Mouse (Mus musculus): ENCODE results near the gene Gfod2. TPM values are rescaled to one million over a fixed set of nuclear protein-coding genes. Genes with fewer than 3 reads are reported as not detected.

Gfod2 gene
- total and polyA plus RNA-seq, 2 experiments from 2014 or later: 53.1 to 53.8 TPM

DNA sequence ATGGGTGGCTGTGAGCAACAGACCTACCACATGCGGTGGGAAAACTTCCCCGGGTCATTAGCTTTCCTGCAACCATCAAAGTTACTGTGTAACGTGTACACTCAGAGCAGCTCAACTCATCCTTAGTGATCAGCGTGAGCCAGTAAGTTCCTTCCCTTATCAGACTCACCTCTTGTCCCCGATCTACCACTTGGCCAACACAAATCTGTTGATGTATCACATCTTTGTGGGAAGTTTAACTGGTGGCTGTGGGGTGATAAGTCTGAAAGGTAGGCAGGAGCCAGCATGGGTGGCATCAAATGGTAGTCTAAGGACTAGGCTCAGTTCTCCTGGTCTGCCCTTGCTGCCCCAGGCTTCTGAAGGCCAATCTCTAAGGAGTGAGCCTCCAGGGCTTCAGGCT is 26.3 kb downstream of the Gfod2 start:
- Histone ChIP-seq H3K4me3 (ENCODE audit: low read length) (no peak overlapping the region), H3K27me3 (ENCODE audit: insufficient read depth, low read length) (no peaks in the 10 kb centered on the region), H3K36me3 (ENCODE audit: insufficient read depth, low read length) (peaks cover 10% of the 10 kb centered on the region), H3K4me2 (ENCODE audit: low read depth, low read length) (no peak overlapping the region), H3K9me3 (ENCODE audit: low read length) (no peaks in the 10 kb centered on the region), H3K4me1 (ENCODE audit: insufficient read depth, low read length) (no peaks in the 10 kb centered on the region), H3K27ac (no peak overlapping the region), H3K9ac (replicated peaks; ENCODE audit: low read length) (no peak overlapping the region)
- WGBS: 91% methylated on average over 5 of the region's 5 CpGs
- DNase-seq (ENCODE audit: low spot score) (no peak), ATAC-seq (no peak)
- no peak for TF ChIP-seq CTCF (IDR thresholded peaks at IDR 0.05; ENCODE audit: low read depth)

DNA sequence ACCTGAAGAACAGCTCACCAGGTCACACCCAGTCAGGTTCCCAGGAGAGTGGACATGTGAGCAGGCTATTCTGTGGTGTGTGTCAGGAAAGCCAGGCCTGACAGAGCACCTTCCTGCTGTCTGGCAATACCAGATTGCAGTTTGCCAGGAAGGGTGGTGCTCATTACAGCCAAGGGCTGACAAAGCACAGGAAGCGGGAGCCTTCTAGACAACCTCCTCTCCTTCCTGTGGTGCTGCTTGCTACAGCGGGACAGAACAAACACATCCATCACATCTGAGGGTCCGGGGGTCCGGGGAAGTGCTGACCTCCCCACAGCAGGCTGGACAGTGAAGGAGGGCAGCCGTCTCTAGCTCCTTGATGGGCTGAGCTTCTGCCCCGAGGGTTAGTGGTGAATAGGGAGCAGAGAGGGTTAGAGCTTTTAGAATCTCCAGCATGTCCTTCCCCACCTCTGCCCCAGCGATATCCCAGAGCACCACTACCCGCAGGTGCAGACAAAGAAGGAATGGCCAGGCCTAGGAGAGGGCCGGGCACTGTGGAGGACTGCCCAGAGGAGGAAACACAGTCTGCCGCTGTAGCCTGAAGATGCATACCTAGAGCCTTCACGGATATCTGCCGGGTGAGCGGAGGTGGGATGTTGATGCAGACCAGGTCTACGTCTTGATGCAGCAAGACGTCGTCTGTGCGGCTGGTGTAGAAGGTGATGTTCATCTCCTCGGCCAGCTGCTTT is 30.9 kb downstream of the Gfod2 start:
- Histone ChIP-seq H3K4me3 (ENCODE audit: low read length) (no peak overlapping the region), H3K27ac (no peak overlapping the region), H3K9ac (replicated peaks; ENCODE audit: low read length) (no peak overlapping the region), H3K36me3 (ENCODE audit: insufficient read depth, low read length) (peaks cover 29% of the 10 kb centered on the region), H3K27me3 (ENCODE audit: insufficient read depth, low read length) (no peaks in the 10 kb centered on the region), H3K4me2 (ENCODE audit: low read depth, low read length) (no peak overlapping the region), H3K9me3 (ENCODE audit: low read length) (no peaks in the 10 kb centered on the region), H3K4me1 (ENCODE audit: insufficient read depth, low read length) (no peaks in the 10 kb centered on the region)
- no peak for ATAC-seq
- no peak for DNase-seq (ENCODE audit: low spot score)
- no peak for TF ChIP-seq CTCF (IDR thresholded peaks at IDR 0.05; ENCODE audit: low read depth)
- 85% methylated on average over 18 of the region's 18 CpGs for WGBS

DNA sequence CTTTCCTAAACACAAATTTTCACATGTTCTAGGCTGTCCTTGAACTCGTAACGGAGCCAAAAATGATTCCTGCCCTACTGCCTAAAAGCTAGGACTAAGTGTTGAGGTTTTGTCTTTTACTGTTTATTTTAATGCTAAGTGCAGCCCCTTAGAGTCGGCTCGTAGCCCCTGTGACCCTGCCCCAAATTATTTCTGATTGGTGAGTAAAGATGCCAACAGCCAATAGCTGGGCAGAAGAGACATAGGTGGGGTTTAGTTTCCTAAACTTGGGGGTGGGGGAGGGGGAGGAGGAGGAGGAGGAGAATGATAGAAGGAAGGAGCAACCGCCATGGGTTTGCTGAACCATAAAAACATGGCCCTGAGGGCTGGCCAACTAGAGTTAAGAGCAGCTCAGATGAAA is 32.7 kb downstream of the Gfod2 start:
- WGBS: 85% methylated on average over 5 of the region's 5 CpGs
- Histone ChIP-seq H3K27ac (no peak overlapping the region), H3K4me1 (ENCODE audit: insufficient read depth, low read length) (no peaks in the 10 kb centered on the region), H3K9ac (replicated peaks; ENCODE audit: low read length) (no peak overlapping the region), H3K4me2 (ENCODE audit: low read depth, low read length) (no peak overlapping the region), H3K27me3 (ENCODE audit: insufficient read depth, low read length) (no peaks in the 10 kb centered on the region), H3K4me3 (ENCODE audit: low read length) (no peak overlapping the region), H3K9me3 (ENCODE audit: low read length) (no peaks in the 10 kb centered on the region), H3K36me3 (ENCODE audit: insufficient read depth, low read length) (peaks cover 29% of the 10 kb centered on the region)
- ATAC-seq (no peak), DNase-seq (ENCODE audit: low spot score) (no peak)
- no peak for TF ChIP-seq CTCF (IDR thresholded peaks at IDR 0.05; ENCODE audit: low read depth)

- Histone ChIP-seq H3K36me3 (ENCODE audit: insufficient read depth, low read length) (peaks cover 25% of the 10 kb centered on the region), H3K9ac (replicated peaks; ENCODE audit: low read length) (no peak overlapping the region), H3K9me3 (ENCODE audit: low read length) (no peaks in the 10 kb centered on the region), H3K27me3 (ENCODE audit: insufficient read depth, low read length) (no peaks in the 10 kb centered on the region), H3K27ac (no peak overlapping the region), H3K4me1 (ENCODE audit: insufficient read depth, low read length) (no peaks in the 10 kb centered on the region), H3K4me3 (ENCODE audit: low read length) (no peak overlapping the region), H3K4me2 (ENCODE audit: low read depth, low read length) (no peak overlapping the region)
- ATAC-seq: no peak
- TF ChIP-seq CTCF (IDR thresholded peaks at IDR 0.05; ENCODE audit: low read depth): no peak
- no peak for DNase-seq (ENCODE audit: low spot score)
- WGBS: 85% methylated on average over 9 of the region's 9 CpGs
These were observed 35.6 kb downstream of the Gfod2 start for GRCm38 (mm10) chr8:105722861-105723260.

DNA sequence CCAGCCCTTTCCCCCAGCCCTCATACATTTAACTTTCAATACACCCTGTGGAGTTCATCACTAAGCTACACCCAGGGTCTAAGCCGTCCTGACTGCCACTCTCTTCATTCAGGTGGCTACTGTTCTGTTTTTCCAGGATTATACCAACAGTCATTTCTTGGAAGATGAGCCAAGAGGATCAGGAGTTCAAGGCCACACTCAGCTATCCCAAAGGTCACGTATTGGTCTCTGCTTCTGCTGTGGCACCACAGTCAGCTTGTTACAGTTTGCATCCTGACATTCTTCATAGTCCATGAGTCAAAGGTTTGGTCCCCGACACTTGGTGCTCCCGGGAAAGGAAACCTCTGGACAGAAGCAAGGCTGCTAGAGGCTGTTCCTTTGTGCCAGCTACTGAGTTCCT is 38.8 kb downstream of the Gfod2 start:
- Histone ChIP-seq H3K4me1 (ENCODE audit: insufficient read depth, low read length) (no peaks in the 10 kb centered on the region), H3K27me3 (ENCODE audit: insufficient read depth, low read length) (no peaks in the 10 kb centered on the region), H3K4me3 (ENCODE audit: low read length) (no peak overlapping the region), H3K36me3 (ENCODE audit: insufficient read depth, low read length) (peaks cover 16% of the 10 kb centered on the region; the same call in 1 of the 2 replicates), H3K9ac (replicated peaks; ENCODE audit: low read length) (no peak overlapping the region), H3K9me3 (ENCODE audit: low read length) (no peaks in the 10 kb centered on the region), H3K27ac (no peak overlapping the region), H3K4me2 (ENCODE audit: low read depth, low read length) (no peak overlapping the region)
- DNase-seq (ENCODE audit: low spot score) (no peak), ATAC-seq (no peak)
- 90% methylated on average over 4 of the region's 4 CpGs for WGBS
- no peak for TF ChIP-seq CTCF (IDR thresholded peaks at IDR 0.05; ENCODE audit: low read depth)

DNA sequence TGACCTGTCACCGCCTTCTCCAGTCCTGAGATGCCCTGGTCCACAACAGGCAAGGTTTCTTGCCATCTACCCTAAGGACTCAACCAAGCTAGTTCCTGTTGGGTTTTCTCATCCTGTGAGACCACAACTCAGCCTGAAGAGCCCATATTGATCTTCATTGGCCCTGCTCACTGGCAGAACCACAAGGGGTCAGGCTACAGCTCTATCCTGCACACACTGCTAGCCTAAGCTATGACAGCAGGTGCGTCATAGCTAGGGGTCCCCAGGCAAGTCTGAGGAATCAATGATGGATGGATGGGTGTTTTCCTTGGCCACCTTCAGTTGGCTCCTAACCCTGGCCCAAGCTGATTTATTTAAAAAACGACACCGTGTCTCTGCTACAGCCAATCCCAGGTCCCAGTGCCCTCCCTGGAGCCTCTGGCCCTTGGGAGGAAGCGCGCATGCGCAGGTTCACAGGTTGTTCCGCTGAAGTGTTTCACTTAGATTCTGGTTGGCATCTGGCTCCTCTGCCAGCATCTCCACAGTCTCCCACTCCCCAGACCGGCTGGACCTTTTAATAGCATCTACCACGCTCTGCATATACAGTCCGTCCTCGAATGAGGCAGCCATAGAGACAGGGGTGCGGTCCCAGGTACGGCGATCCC is 42.0 kb downstream of the Gfod2 start:
- TF ChIP-seq CTCF (IDR thresholded peaks at IDR 0.05; ENCODE audit: low read depth): peak; percentile 25; the same call in 1 of the 2 replicates
- 96% methylated on average over 15 of the region's 15 CpGs for WGBS
- H3K27ac ChIP-seq: no peak overlapping the region

DNA sequence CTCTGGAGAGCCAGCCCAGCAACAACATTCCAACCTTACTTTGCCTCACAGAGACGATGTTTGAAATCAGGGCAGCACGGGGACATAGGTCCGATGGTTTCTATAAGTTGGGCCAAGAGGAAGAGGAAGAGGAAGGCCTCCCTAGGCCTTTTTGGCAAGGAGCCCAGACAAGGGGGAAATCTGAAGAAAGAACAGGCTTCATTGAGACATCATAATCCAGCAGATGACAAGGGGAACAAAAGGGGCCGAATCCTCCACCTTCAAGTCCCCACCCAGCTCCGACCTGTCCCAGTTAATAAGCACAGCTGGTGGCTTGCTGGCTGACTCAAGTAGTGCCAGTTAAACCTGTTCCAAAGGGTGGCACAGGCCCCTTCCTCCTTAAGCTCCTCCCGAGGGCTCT is 43.4 kb downstream of the Gfod2 start:
- Histone ChIP-seq H3K4me2 (ENCODE audit: low read depth, low read length) (no peak overlapping the region), H3K4me1 (ENCODE audit: insufficient read depth, low read length) (no peaks in the 10 kb centered on the region), H3K27ac (no peak overlapping the region), H3K4me3 (ENCODE audit: low read length) (no peak overlapping the region), H3K36me3 (ENCODE audit: insufficient read depth, low read length) (peaks cover 8% of the 10 kb centered on the region; the same call in 1 of the 2 replicates), H3K27me3 (ENCODE audit: insufficient read depth, low read length) (no peaks in the 10 kb centered on the region), H3K9ac (replicated peaks; ENCODE audit: low read length) (no peak overlapping the region), H3K9me3 (ENCODE audit: low read length) (no peaks in the 10 kb centered on the region)
- DNase-seq (ENCODE audit: low spot score) (no peak), ATAC-seq (no peak)
- TF ChIP-seq CTCF (IDR thresholded peaks at IDR 0.05; ENCODE audit: low read depth): no peak
- WGBS: 49% methylated on average over 6 of the region's 6 CpGs

More for the DNA sequence above, 42.0 kb downstream of the Gfod2 start:
- ATAC-seq (no peak), DNase-seq (ENCODE audit: low spot score) (no peak)
- H3K27me3 ChIP-seq (ENCODE audit: insufficient read depth, low read length): no peaks in the 10 kb centered on the region
- H3K36me3 ChIP-seq (ENCODE audit: insufficient read depth, low read length): peaks cover 8% of the 10 kb centered on the region; the same call in 1 of the 2 replicates
- H3K4me2 ChIP-seq (ENCODE audit: low read depth, low read length): no peak overlapping the region
- H3K4me1 ChIP-seq (ENCODE audit: insufficient read depth, low read length): no peaks in the 10 kb centered on the region
- H3K9me3 ChIP-seq (ENCODE audit: low read length): no peaks in the 10 kb centered on the region
- H3K4me3 ChIP-seq (ENCODE audit: low read length): no peak overlapping the region
- H3K9ac ChIP-seq (replicated peaks; ENCODE audit: low read length): no peak overlapping the region

All from hindbrain, postnatal 0 days (tissue).